Mouse (Mus musculus) urinary bladder, adult 2 months (tissue): Measurements from ENCODE around the gene Gm10277. TPM values are rescaled to one million over a fixed set of nuclear protein-coding genes. Genes with fewer than 3 reads are reported as not detected.

ENCODE experiments used
- polyA plus RNA-seq: library from polyadenylated mRNA; depleted of rRNA; stranded (reverse); fragments of >200 nt; gene quantifications from 2 replicates; pipeline ENCODE4 v1.2.3, GENCODE M21; 2012; rRNA removed

The Gm10277 gene
- polyA plus RNA-seq, 1 experiment = not detected

Other genes starting within 250 kb of the Gm10277 start
- 17.3 and 18.1 TPM in 2 replicates for gene Taok1, start 179.9 kb downstream of the Gm10277 start, polyA plus RNA-seq
- gene Nufip2, start 101.6 kb downstream of the Gm10277 start, polyA plus RNA-seq = 16.4 and 19.3 TPM in 2 replicates
- not detected in 2 replicates for gene Cryba1, start 62.5 kb downstream of the Gm10277 start, polyA plus RNA-seq
- 24.1 and 33.8 TPM in 2 replicates for gene Myo18a, start 24.5 kb downstream of the Gm10277 start, polyA plus RNA-seq
- gene Pipox, start 106.3 kb upstream of the Gm10277 start, polyA plus RNA-seq = 0.37 and 0.66 TPM in 2 replicates
- 0.09 and 0.21 TPM in 2 replicates for gene Sez6, start 143.1 kb upstream of the Gm10277 start, polyA plus RNA-seq
- gene Phf12, start 195.0 kb upstream of the Gm10277 start, polyA plus RNA-seq = 36.4 and 53.7 TPM in 2 replicates
- 2.2 and 2.5 TPM in 2 replicates for gene Dhrs13, start 244.5 kb upstream of the Gm10277 start, polyA plus RNA-seq